Mouse (Mus musculus) gastrocnemius, adult 2 months (tissue): ENCODE results near the gene Actr3b. TPM values are rescaled to one million over a fixed set of nuclear protein-coding genes. Genes with fewer than 3 reads are reported as not detected.
"Not testable (repeated sequence)": the region's sequence is repeated elsewhere in the genome, so short reads cannot be mapped to it uniquely, and the experiment has no call there.

Source experiments
- DNase-seq: peaks from one replicate; pipeline ENCODE4 v3.0.0; 2022
- H3K27ac ChIP-seq: fragments of 200-600 bp; 2 replicates; pipeline ENCODE4 v1.8.1; 2022; ENCODE audit warnings: mild to moderate bottlenecking
- H3K4me3 ChIP-seq: fragments of 200-600 bp; 2 replicates; pipeline ENCODE4 v1.8.1; 2022; ENCODE audit warnings: mild to moderate bottlenecking, moderate library complexity
- CTCF ChIP-seq: fragments of 200-600 bp; IDR thresholded peaks from 2 replicates; pipeline ENCODE4 v1.8.1; 2022; ENCODE audit warnings: antibody characterized with exemption, mild to moderate bottlenecking, moderate library complexity
- intact Hi-C: fragments of 180-260 bp; cut with DNase I; formaldehyde crosslinking; loops from one replicate; pipeline ENCODE4 v1.15.1; 2025
- long read RNA-seq, 2 experiments: library from polyadenylated mRNA; stranded (forward); transcript quantifications; one replicate each; pipeline ENCODE4 v2.0.0; 2021
- total RNA-seq, 2 experiments: library from RNA; stranded (reverse); gene quantifications; 2 replicates each; pipeline ENCODE4 v1.2.3; 2021

Actr3b gene
- 10 to 100 TPM in 1 of 2 experiments, 1 to 10 TPM in 1; 5.1 to 21.3 TPM for total RNA-seq
- long read RNA-seq, experiment 1, transcript Actr3b-201 (12 exons, 1,712 nt) = major isoform, 10 of 13 reads
- long read RNA-seq, experiment 1, partial matches to known transcripts = 0 of 13 reads
- long read RNA-seq, experiment 1, other reads (novel, unspliced or antisense) = 3 of 13 reads
- long read RNA-seq, experiment 2, transcript Actr3b-201 (12 exons, 1,712 nt) = major isoform, 22 of 34 reads
- long read RNA-seq, experiment 2, partial matches to known transcripts = 1 of 34 reads
- long read RNA-seq, experiment 2, other reads (novel, unspliced or antisense) = 8 of 34 reads

GRCm38 (mm10) chr5:25759460-25760409, at the start of gene Actr3b:
Actr3b (plus strand) TSS chr5:25759997.
- TF ChIP-seq CTCF = no peak
- peak; percentile 93 for DNase-seq
- Histone ChIP-seq H3K4me3 (peak within 1 kb of the TSS; percentile 83), H3K27ac (peak within 1 kb of the TSS; percentile 76)
- intact Hi-C loops = no loop called here

- H3K4me3 ChIP-seq, intact Hi-C loops, H3K27ac ChIP-seq, DNase-seq: not testable (repeated sequence)
Observed at GRCm38 (mm10) chr5:25713001-25713706, 46.6 kb upstream of the Actr3b start.

- no peak for DNase-seq
- intact Hi-C loops = no loop called here
- no peak for TF ChIP-seq CTCF
- H3K4me3 ChIP-seq = no peak overlapping the region
- peak overlapping the region; percentile 63 for H3K27ac ChIP-seq
Observed at GRCm38 (mm10) chr5:25719390-25719789, 40.4 kb upstream of the Actr3b start.

GRCm38 (mm10) chr5:25723016-25723415, 36.8 kb upstream of the Actr3b start:
- TF ChIP-seq CTCF = no peak
- no peak overlapping the region for H3K4me3 ChIP-seq
- intact Hi-C loops = no loop called here
- no peak for DNase-seq
- H3K27ac ChIP-seq = no peak overlapping the region

GRCm38 (mm10) chr5:25724134-25724675, 35.6 kb upstream of the Actr3b start:
- Histone ChIP-seq H3K27ac (no peak overlapping the region), H3K4me3 (no peak overlapping the region)
- DNase-seq = no peak
- intact Hi-C loops = no loop called here
- no peak for TF ChIP-seq CTCF

GRCm38 (mm10) chr5:25734318-25734717, 25.5 kb upstream of the Actr3b start:
- intact Hi-C loops = loop anchor here (2.0 kb wide), 1 partner anchor 314 kb away; no protein-coding TSS in a partner anchor
- peak; percentile 87 for TF ChIP-seq CTCF
- peak; percentile 58 for DNase-seq
- Histone ChIP-seq H3K27ac (no peak overlapping the region), H3K4me3 (no peak overlapping the region)

GRCm38 (mm10) chr5:25735861-25736260, 23.9 kb upstream of the Actr3b start:
- no peak for TF ChIP-seq CTCF
- Histone ChIP-seq H3K27ac (no peak overlapping the region), H3K4me3 (no peak overlapping the region)
- no peak for DNase-seq
- intact Hi-C loops = loop anchor here (2.0 kb wide), 1 partner anchor 315 kb away; no protein-coding TSS in a partner anchor

GRCm38 (mm10) chr5:25738448-25738847, 21.3 kb upstream of the Actr3b start:
- TF ChIP-seq CTCF = no peak
- H3K27ac ChIP-seq = no peak overlapping the region
- no peak overlapping the region for H3K4me3 ChIP-seq
- no peak for DNase-seq
- intact Hi-C loops = no loop called here

GRCm38 (mm10) chr5:25738902-25739301, 20.9 kb upstream of the Actr3b start:
- DNase-seq, intact Hi-C loops, H3K4me3 ChIP-seq, H3K27ac ChIP-seq: not testable (repeated sequence)

GRCm38 (mm10) chr5:25747904-25748303, 11.9 kb upstream of the Actr3b start:
- no peak for TF ChIP-seq CTCF
- H3K4me3 ChIP-seq = no peak overlapping the region
- no peak for DNase-seq
- intact Hi-C loops = loop anchor here (5.0 kb wide), 1 partner anchor 41 kb away; the partner anchor contains the start of gene Xrcc2
- H3K27ac ChIP-seq = no peak overlapping the region

- TF ChIP-seq CTCF = no peak
- DNase-seq = no peak
- intact Hi-C loops = loop anchor here (5.0 kb wide), 1 partner anchor 41 kb away; the partner anchor contains the start of gene Xrcc2
- Histone ChIP-seq H3K4me3 (no peak overlapping the region), H3K27ac (no peak overlapping the region)
Observed at GRCm38 (mm10) chr5:25748613-25749012, 11.2 kb upstream of the Actr3b start.

- intact Hi-C loops = no loop called here
- Histone ChIP-seq H3K27ac (peak overlapping the region; percentile 75), H3K4me3 (no peak overlapping the region)
- no peak for DNase-seq
- no peak for TF ChIP-seq CTCF
Observed at GRCm38 (mm10) chr5:25751552-25751951, 8.2 kb upstream of the Actr3b start.
